Mouse (Mus musculus) leukemia stem cell, adult 10-12 weeks (primary cell): ENCODE measurements around the gene Samt4. TPM values are rescaled to one million over a fixed set of nuclear protein-coding genes. Genes with fewer than 3 reads are reported as not detected.

Experiments
- polyA plus RNA-seq: library from polyadenylated mRNA; stranded (reverse); fragments of >175 nt; gene quantifications from 2 replicates; pipeline ENCODE4 v1.2.3, GENCODE M21; 2012; ENCODE audit warnings: low replicate concordance

Samt4 gene
- not detected in 2 replicates for polyA plus RNA-seq

DNA sequence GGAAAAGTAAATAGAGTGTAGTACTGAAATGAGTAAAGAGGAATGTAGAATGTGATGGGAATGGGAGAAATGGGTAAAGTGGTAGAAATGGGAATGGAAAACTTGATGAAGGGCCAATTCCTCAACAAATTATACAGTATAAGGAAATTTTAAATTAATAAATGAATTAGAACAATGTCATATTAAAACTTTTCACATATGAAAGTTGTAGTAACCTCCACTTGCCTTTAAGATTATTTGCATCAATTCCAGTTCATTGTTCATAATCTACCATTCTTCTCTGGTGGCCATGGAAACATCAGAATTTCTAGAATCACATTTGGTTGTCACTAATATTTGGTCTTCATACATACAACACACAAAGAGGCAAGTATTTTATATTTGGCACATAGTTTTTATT is at the start of gene Samt4:
TSS of gene Samt4 (plus strand) at position 301 of the 400 bp plus-strand sequence.

Other genes with a start within 250 kb of the Samt4 start
- gene 4930524N10Rik, start 138.6 kb upstream of the Samt4 start, polyA plus RNA-seq = 0.20 TPM in 1 of 2 replicates, not detected in the other
- not detected in 2 replicates for gene Samt2, start 97.4 kb downstream of the Samt4 start, polyA plus RNA-seq